Mouse (Mus musculus) adrenal gland, postnatal 10 days (tissue): ENCODE measurements at regions not wholly inside any gene's neighbourhood (a gene's known extent, or its start where the extent isn't known, plus 50 kb on each side); places are given as distances from the start of the nearest gene placed in this dataset.

ENCODE experiments used
- DNase-seq: peaks from one replicate; pipeline ENCODE4 v3.0.0; 2021; ENCODE audit warnings: mixed read lengths

- DNase-seq: no peak
Observed at GRCm38 (mm10) chr14:68224152-68224551, 1069.9 kb downstream of the Synb start.

- DNase-seq: no peak
Observed at GRCm38 (mm10) chr14:68219025-68219595, 1075.0 kb downstream of the Synb start.

GRCm38 (mm10) chr14:68218471-68218870, 1075.6 kb downstream of the Synb start:
- DNase-seq: peak; percentile 12

GRCm38 (mm10) chr14:68217986-68218385, 1076.1 kb downstream of the Synb start:
- DNase-seq: no peak

- DNase-seq: no peak
Observed at GRCm38 (mm10) chr14:68213879-68214278, 1080.2 kb downstream of the Synb start.

GRCm38 (mm10) chr14:68198802-68199201, 1095.3 kb downstream of the Synb start:
- DNase-seq: no peak

- no peak for DNase-seq
Observed at GRCm38 (mm10) chr14:68197470-68197800, 1096.7 kb downstream of the Synb start.

- DNase-seq: no peak
Observed at GRCm38 (mm10) chr14:68196762-68197469, 1097.2 kb downstream of the Synb start.

- DNase-seq: no peak
Observed at GRCm38 (mm10) chr14:68196201-68196600, 1097.9 kb downstream of the Synb start.

- DNase-seq: no peak
Observed at GRCm38 (mm10) chr14:68189876-68190275, 1104.2 kb downstream of the Synb start.

- DNase-seq: peak; percentile 20
Observed at GRCm38 (mm10) chr14:68188325-68188724, 1105.8 kb downstream of the Synb start.

- no peak for DNase-seq
Observed at GRCm38 (mm10) chr14:68182606-68183005, 1111.5 kb downstream of the Synb start.

- no peak for DNase-seq
Observed at GRCm38 (mm10) chr14:68181168-68181567, 1112.9 kb downstream of the Synb start.
